ENCODE assay signal across 9 mouse cellular contexts in genomic region chr13:96925991-96926725, GRCm38 (mm10). TPM values are rescaled to one million over a fixed set of nuclear protein-coding genes. Genes with fewer than 3 reads are reported as not detected.
DNase-seq lines count a peak whose midpoint lies in the region; ATAC-seq lines count a peak whose summit lies in the region.
"Had no signal": no experiment of that assay in that cellular context is flagged by ENCODE, and none has a peak within 500 bp of the region (broad histone marks: within the 10 kb centered on the region; RNA-seq: fewer than 3 reads in every experiment).

No protein-coding gene starts in this region.

- 0 out of 2 replicates have a peak overlapping the region, but pooled peaks have one; percentile 79 for H3K4me3 ChIP-seq in heart, embryonic 11.5 days (ENCODE audit: low read depth, low read length)
- H3K4me3 ChIP-seq in neural tube, embryonic 12.5 days: no peak overlapping the region
- no peak overlapping the region for H3K4me3 ChIP-seq in neural tube, embryonic 15.5 days (replicated peaks)
- H3K4me3 ChIP-seq in liver, embryonic 12.5 days: no peak overlapping the region

- DNase-seq in heart, adult 8-10 months (ENCODE audit: low spot score): no peak
- no peak for DNase-seq in cerebellum, adult 8-10 months
- no peak for DNase-seq in ovary, postnatal 14 days (ENCODE audit: low spot score)
- DNase-seq in thymus, adult 18-20 months: no peak

- H3K27me3 ChIP-seq in heart, embryonic 11.5 days (ENCODE audit: control insufficient read depth, insufficient read depth, low read length): peaks cover 24% of the 10 kb centered on the region
- peaks cover 28% of the 10 kb centered on the region; the same call in 1 of the 2 replicates for H3K27me3 ChIP-seq in neural tube, embryonic 12.5 days (replicated peaks)
- peaks cover 23% of the 10 kb centered on the region for H3K27me3 ChIP-seq in neural tube, embryonic 15.5 days (replicated peaks)
- H3K27me3 ChIP-seq in liver, embryonic 12.5 days (replicated peaks): peaks cover 69% of the 10 kb centered on the region

- H3K36me3 ChIP-seq in heart, embryonic 11.5 days (ENCODE audit: control insufficient read depth, insufficient read depth, low read length): no peaks in the 10 kb centered on the region
- H3K36me3 ChIP-seq in neural tube, embryonic 12.5 days: no peaks in the 10 kb centered on the region
- no peaks in the 10 kb centered on the region for H3K36me3 ChIP-seq in neural tube, embryonic 15.5 days
- H3K36me3 ChIP-seq in liver, embryonic 12.5 days: no peaks in the 10 kb centered on the region

- 41% methylated on average over 10 of the region's 10 CpGs for WGBS in heart, embryonic 11.5 days (ENCODE audit: insufficient replicate concordance)
- WGBS in neural tube, embryonic 12.5 days: 39% methylated on average over 10 of the region's 10 CpGs
- WGBS in neural tube, embryonic 15.5 days: 46% methylated on average over 10 of the region's 10 CpGs
- 36% methylated on average over 10 of the region's 10 CpGs for WGBS in liver, embryonic 12.5 days (ENCODE audit: insufficient replicate concordance)

- H3K9ac ChIP-seq in heart, embryonic 11.5 days (ENCODE audit: low read depth, low read length): no peak overlapping the region
- no peak overlapping the region for H3K9ac ChIP-seq in neural tube, embryonic 12.5 days
- no peak overlapping the region for H3K9ac ChIP-seq in neural tube, embryonic 15.5 days (replicated peaks)
- no peak overlapping the region for H3K9ac ChIP-seq in liver, embryonic 12.5 days

- no peak for ATAC-seq in heart, embryonic 11.5 days (replicated peaks; ENCODE audit: insufficient number of reproducible peaks, low FRiP score, low TSS enrichment)
- no peak for ATAC-seq in neural tube, embryonic 12.5 days (ENCODE audit: low FRiP score, low read depth)
- no peak for ATAC-seq in neural tube, embryonic 15.5 days (ENCODE audit: low FRiP score)
- no peak for ATAC-seq in liver, embryonic 12.5 days

- peak overlapping the region; percentile 98 for H3K4me2 ChIP-seq in heart, embryonic 11.5 days
- peak overlapping the region; percentile 100; the same call in 1 of the 2 replicates for H3K4me2 ChIP-seq in neural tube, embryonic 12.5 days (replicated peaks)
- H3K4me2 ChIP-seq in neural tube, embryonic 15.5 days: no peak overlapping the region
- peak overlapping the region; percentile 82 for H3K4me2 ChIP-seq in liver, embryonic 12.5 days

- H3K4me1 ChIP-seq in heart, embryonic 11.5 days (ENCODE audit: control insufficient read depth, insufficient read depth, low read length): peaks cover 3% of the 10 kb centered on the region; the same call in 1 of the 2 replicates
- peaks cover 18% of the 10 kb centered on the region for H3K4me1 ChIP-seq in neural tube, embryonic 12.5 days
- peaks cover 18% of the 10 kb centered on the region for H3K4me1 ChIP-seq in neural tube, embryonic 15.5 days
- peaks cover 12% of the 10 kb centered on the region for H3K4me1 ChIP-seq in liver, embryonic 12.5 days

- H3K27ac ChIP-seq in heart, embryonic 11.5 days (ENCODE audit: low read depth, low read length): no peak overlapping the region
- H3K27ac ChIP-seq in neural tube, embryonic 12.5 days: no peak overlapping the region
- H3K27ac ChIP-seq in neural tube, embryonic 15.5 days (replicated peaks): no peak overlapping the region
- H3K27ac ChIP-seq in liver, embryonic 12.5 days: no peak overlapping the region
- H3K27ac ChIP-seq: macrophage had no signal

- H3K9me3 ChIP-seq in heart, embryonic 11.5 days (replicated peaks; ENCODE audit: control insufficient read depth, low read length): no peaks in the 10 kb centered on the region
- H3K9me3 ChIP-seq in neural tube, embryonic 12.5 days: no peaks in the 10 kb centered on the region
- no peaks in the 10 kb centered on the region for H3K9me3 ChIP-seq in neural tube, embryonic 15.5 days (replicated peaks)
- no peaks in the 10 kb centered on the region for H3K9me3 ChIP-seq in liver, embryonic 12.5 days (replicated peaks)

RNA-seq across cellular contexts. Expression of gene Gcnt4, which starts 1.7 kb away (rescaled TPM):
- polyA plus RNA-seq in heart, embryonic 11.5 days (2014; fragmentation: Nextera tagmentation; extraction: Ambion mirVana): 0.34 and 0.61 TPM in 2 replicates
- under 1 TPM; 0.06 to 0.11 (median 0.08) TPM for total RNA-seq in heart, adult 8-10 months (2022)
- polyA plus RNA-seq in neural tube, embryonic 12.5 days (2016; fragmentation: Nextera tagmentation; extraction: Ambion mirVana): 0.24 and 0.31 TPM in 2 replicates
- 0.08 and 0.20 TPM in 2 replicates for polyA plus RNA-seq in neural tube, embryonic 15.5 days (2015; fragmentation: Nextera tagmentation; extraction: Ambion mirVana)
- 0.67 and 0.68 TPM in 2 replicates for polyA plus RNA-seq in liver, embryonic 12.5 days (2016; fragmentation: Nextera tagmentation; extraction: Ambion mirVana)
- polyA plus RNA-seq: macrophage had no signal
